Mouse (Mus musculus) liver, embryonic 14.5 days (tissue): ENCODE measurements at regions not wholly inside any gene's neighbourhood (a gene's known extent, or its start where the extent isn't known, plus 50 kb on each side); places are given as distances from the start of the nearest gene placed in this dataset.

ENCODE experiments used
- CTCF ChIP-seq: IDR thresholded peaks from 2 replicates; pipeline ENCODE4 v1.5.1; 2016; ENCODE audit warnings: antibody characterized with exemption, low read depth, control low read depth
- EP300 ChIP-seq: IDR thresholded peaks from 2 replicates; pipeline ENCODE4 v1.6.1; 2016; ENCODE audit warnings: antibody characterized with exemption, low read depth

DNA sequence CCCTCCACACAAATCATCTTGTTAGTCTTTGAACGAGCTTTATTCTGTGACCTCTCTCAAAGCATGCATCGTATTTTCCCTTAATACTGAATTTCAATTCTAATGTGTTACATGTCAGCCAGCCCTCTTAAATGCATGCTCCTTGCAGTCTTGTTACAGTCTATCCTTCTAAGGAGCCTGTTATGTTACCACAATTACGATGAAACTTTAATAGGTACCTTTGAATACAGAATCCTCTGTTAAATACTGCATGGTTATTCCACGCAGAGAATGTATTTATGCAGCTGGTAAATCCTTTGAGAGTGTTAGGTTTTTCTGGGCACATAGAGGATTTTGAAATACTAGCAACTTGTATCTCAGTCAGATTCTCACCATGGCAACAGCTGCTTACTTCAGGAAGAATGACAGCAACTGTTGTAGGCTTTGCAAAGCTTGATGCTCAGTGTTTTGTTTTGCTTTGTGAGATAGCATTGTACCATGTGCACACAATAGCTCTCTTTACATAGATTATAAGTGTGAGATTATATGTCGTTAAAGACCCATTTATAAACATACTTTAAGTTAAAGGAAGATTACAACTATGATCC lies 532.9 kb upstream of the Negr1 start:
- TF ChIP-seq EP300 (no peak), CTCF (no peak)
